Mouse (Mus musculus) forebrain, embryonic 10.5 days (tissue): ENCODE measurements around the gene Hecw2. TPM values are rescaled to one million over a fixed set of nuclear protein-coding genes. Genes with fewer than 3 reads are reported as not detected.

Experiments
- DNase-seq: peaks from one replicate; pipeline ENCODE4 v3.0.0-alpha.2; 2017; ENCODE audit warnings: low spot score; ENCODE audit errors: extremely low spot score
- H3K27ac ChIP-seq: fragments of 300-500 bp; sonication (generic); 2 replicates; pipeline ENCODE4 v1.5.1; 2016; ENCODE audit warnings: mild to moderate bottlenecking
- H3K27me3 ChIP-seq: fragments of 300-500 bp; sonication (generic); 2 replicates; pipeline ENCODE4 v1.6.1; 2016; ENCODE audit warnings: mild to moderate bottlenecking; ENCODE audit not compliant: poor library complexity, severe bottlenecking
- H3K36me3 ChIP-seq: fragments of 300-500 bp; sonication (generic); replicated peaks from 2 replicates; pipeline ENCODE4 v1.6.1; 2016; ENCODE audit warnings: mild to moderate bottlenecking, moderate library complexity
- H3K4me1 ChIP-seq: fragments of 300-500 bp; sonication (generic); 2 replicates; pipeline ENCODE4 v1.6.1; 2016
- H3K4me3 ChIP-seq: fragments of 300-500 bp; sonication (generic); 2 replicates; pipeline ENCODE4 v1.5.1; 2016; ENCODE audit warnings: mild to moderate bottlenecking, moderate library complexity
- H3K9me3 ChIP-seq: fragments of 300-500 bp; sonication (generic); 2 replicates; pipeline ENCODE4 v1.6.1; 2016; ENCODE audit warnings: mild to moderate bottlenecking, moderate library complexity
- WGBS: fragments of 180-500 bp; shearing (Covaris S2); methylation state at CpG from one replicate; pipeline ENCODE4 v1.1.7; 2016; 5-methylcytosine and 5-hydroxymethylcytosine counted together
- polyA plus RNA-seq: library from polyadenylated mRNA; unstranded; fragments of >200 nt; fragmentation: Nextera tagmentation; extraction: Ambion mirVana; gene quantifications from 2 replicates; pipeline ENCODE4 v1.2.1, GENCODE M21; 2016

Gene Hecw2
- polyA plus RNA-seq, 1 experiment from 2014 or later = 3.2 TPM

GRCm38 (mm10) chr1:53855732-53856131 is 339.2 kb downstream of the Hecw2 start:
- no peak overlapping the region for H3K27ac ChIP-seq
- no peaks in the 10 kb centered on the region for H3K36me3 ChIP-seq
- 94% methylated on average over 7 of the region's 7 CpGs for WGBS
- no peaks in the 10 kb centered on the region for H3K27me3 ChIP-seq
- H3K4me3 ChIP-seq = no peak overlapping the region
- H3K9me3 ChIP-seq = no peaks in the 10 kb centered on the region
- H3K4me1 ChIP-seq = no peaks in the 10 kb centered on the region
- no peak for DNase-seq

- Histone ChIP-seq H3K36me3 (no peaks in the 10 kb centered on the region), H3K4me3 (no peak overlapping the region), H3K4me1 (no peaks in the 10 kb centered on the region), H3K27ac (no peak overlapping the region), H3K9me3 (no peaks in the 10 kb centered on the region), H3K27me3 (no peaks in the 10 kb centered on the region)
- DNase-seq = no peak
- WGBS = 92% methylated on average over 3 of the region's 3 CpGs
These were observed 342.8 kb downstream of the Hecw2 start for GRCm38 (mm10) chr1:53852086-53852610.

- no peaks in the 10 kb centered on the region for H3K36me3 ChIP-seq
- H3K4me1 ChIP-seq = no peaks in the 10 kb centered on the region
- H3K4me3 ChIP-seq = no peak overlapping the region
- H3K27ac ChIP-seq = no peak overlapping the region
- no peak for DNase-seq
- WGBS = 87% methylated on average over 8 of the region's 8 CpGs
- no peaks in the 10 kb centered on the region for H3K9me3 ChIP-seq
- no peaks in the 10 kb centered on the region for H3K27me3 ChIP-seq
These were observed 343.6 kb downstream of the Hecw2 start for GRCm38 (mm10) chr1:53851334-53851733.

DNA sequence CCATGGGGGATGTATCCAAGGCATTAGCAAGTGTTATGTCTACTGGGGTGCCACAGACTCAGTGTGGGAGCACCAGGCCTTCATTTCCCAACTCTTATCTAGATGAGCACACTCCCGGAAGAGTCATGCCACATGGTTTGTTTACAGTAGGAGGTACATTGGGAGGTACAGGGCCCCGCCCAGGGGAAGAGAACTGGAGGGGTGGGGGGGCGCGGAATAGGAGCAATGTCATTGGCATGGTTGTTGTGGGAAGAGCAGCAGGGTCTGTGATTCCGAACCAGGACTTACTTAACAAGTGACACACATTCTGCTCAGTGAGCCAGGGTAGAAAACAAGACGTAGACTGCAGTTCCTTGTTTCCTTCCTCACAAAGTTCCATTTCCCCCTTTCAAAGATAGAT is 344.1 kb downstream of the Hecw2 start:
- no peaks in the 10 kb centered on the region for H3K9me3 ChIP-seq
- H3K4me3 ChIP-seq = no peak overlapping the region
- 90% methylated on average over 6 of the region's 6 CpGs for WGBS
- H3K27ac ChIP-seq = no peak overlapping the region
- no peaks in the 10 kb centered on the region for H3K27me3 ChIP-seq
- no peaks in the 10 kb centered on the region for H3K4me1 ChIP-seq
- DNase-seq = no peak
- no peaks in the 10 kb centered on the region for H3K36me3 ChIP-seq

DNA sequence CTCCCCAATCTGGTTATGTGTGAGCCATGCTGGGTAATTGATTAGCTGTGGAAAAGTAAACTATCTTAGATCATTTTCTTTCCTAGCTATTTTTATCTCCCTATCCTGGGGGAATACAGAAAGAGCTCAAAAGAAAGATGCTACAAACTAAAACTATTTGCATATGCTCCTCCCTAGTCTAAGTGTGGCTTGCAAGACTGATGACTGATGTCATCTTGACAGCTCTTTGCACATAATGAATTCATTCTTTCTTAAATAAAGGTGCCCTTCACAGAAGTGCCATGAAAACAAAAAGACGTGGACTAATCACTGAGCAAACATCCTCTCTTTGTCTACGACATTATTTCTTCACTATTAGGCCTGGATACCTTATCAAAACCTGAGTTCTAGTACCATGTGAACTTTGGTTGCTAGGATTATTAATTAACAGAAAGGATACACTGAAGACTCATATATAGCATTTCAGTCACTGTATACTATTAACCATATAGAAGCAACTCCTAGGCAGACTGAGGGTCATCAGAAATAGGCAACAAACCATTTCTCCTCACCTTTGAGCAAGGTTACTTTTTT is 348.2 kb downstream of the Hecw2 start:
- H3K4me1 ChIP-seq = 0 out of 2 replicates have a peak, but pooled peaks cover 3% of the 10 kb centered on the region
- WGBS = 83% methylated on average over 2 of the region's 2 CpGs
- H3K27ac ChIP-seq = no peak overlapping the region
- H3K9me3 ChIP-seq = no peaks in the 10 kb centered on the region
- H3K4me3 ChIP-seq = no peak overlapping the region
- H3K36me3 ChIP-seq = no peaks in the 10 kb centered on the region
- DNase-seq = no peak
- H3K27me3 ChIP-seq = no peaks in the 10 kb centered on the region

GRCm38 (mm10) chr1:53845854-53846253 is 349.1 kb downstream of the Hecw2 start:
- Histone ChIP-seq H3K4me1 (0 out of 2 replicates have a peak, but pooled peaks cover 3% of the 10 kb centered on the region), H3K36me3 (no peaks in the 10 kb centered on the region), H3K4me3 (no peak overlapping the region), H3K27me3 (no peaks in the 10 kb centered on the region), H3K27ac (no peak overlapping the region), H3K9me3 (no peaks in the 10 kb centered on the region)
- DNase-seq = no peak
- WGBS = 92% methylated on average over 8 of the region's 8 CpGs

GRCm38 (mm10) chr1:53844914-53845612 is 349.9 kb downstream of the Hecw2 start:
- Histone ChIP-seq H3K27ac (no peak overlapping the region), H3K27me3 (no peaks in the 10 kb centered on the region), H3K9me3 (no peaks in the 10 kb centered on the region), H3K4me1 (peaks cover 5% of the 10 kb centered on the region; the same call in 1 of the 2 replicates), H3K4me3 (no peak overlapping the region), H3K36me3 (no peaks in the 10 kb centered on the region)
- 75% methylated on average over 5 of the region's 5 CpGs for WGBS
- DNase-seq = no peak

DNA sequence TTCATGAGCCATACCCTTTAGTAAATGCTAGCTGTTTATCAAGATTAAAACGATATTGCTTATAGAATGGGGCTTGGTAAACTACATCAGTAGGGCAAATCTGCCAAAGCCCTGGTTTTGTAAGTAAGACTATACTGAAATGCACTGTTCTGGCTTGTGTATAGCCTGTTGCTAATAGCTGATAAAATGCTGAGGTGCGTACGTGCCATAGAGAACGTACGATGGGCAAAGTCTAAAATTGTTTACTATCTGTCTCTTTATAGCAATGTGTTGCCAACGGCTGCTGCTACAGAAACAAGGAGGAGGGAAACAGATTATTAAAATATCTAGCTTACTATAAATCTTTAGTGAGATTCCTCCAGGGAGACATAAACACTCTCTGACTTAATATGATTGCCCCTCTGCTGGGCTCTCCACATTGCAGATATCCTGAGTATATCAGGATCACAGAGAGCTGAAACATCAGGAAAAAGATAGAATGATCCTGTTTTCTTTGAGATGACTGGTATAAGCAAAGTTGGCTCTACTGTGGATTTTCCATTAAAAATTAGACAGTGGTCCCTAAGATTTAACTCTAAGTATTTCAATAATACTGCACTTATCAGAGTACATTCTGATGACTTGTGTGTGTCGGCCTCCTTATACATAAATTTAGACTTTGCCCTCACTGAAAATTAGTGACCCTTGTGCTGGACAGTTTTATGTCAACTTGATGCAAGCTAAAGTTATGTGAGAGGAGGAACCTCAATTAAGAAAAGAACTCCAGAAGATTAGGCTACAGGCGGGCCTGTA is 350.6 kb downstream of the Hecw2 start:
- no peak for DNase-seq
- Histone ChIP-seq H3K4me3 (no peak overlapping the region), H3K4me1 (peaks cover 11% of the 10 kb centered on the region; the same call in 1 of the 2 replicates), H3K36me3 (no peaks in the 10 kb centered on the region), H3K27ac (no peak overlapping the region), H3K9me3 (no peaks in the 10 kb centered on the region), H3K27me3 (no peaks in the 10 kb centered on the region)
- WGBS = 93% methylated on average over 8 of the region's 8 CpGs

GRCm38 (mm10) chr1:53843051-53843450 is 351.9 kb downstream of the Hecw2 start:
- no peak overlapping the region for H3K4me3 ChIP-seq
- DNase-seq = no peak
- WGBS = 78% methylated on average over 3 of the region's 3 CpGs
- H3K36me3 ChIP-seq = no peaks in the 10 kb centered on the region
- peaks cover 11% of the 10 kb centered on the region; the same call in 1 of the 2 replicates for H3K4me1 ChIP-seq
- H3K27ac ChIP-seq = no peak overlapping the region
- no peaks in the 10 kb centered on the region for H3K27me3 ChIP-seq
- H3K9me3 ChIP-seq = no peaks in the 10 kb centered on the region

- no peaks in the 10 kb centered on the region for H3K9me3 ChIP-seq
- H3K36me3 ChIP-seq = no peaks in the 10 kb centered on the region
- H3K4me1 ChIP-seq = peaks cover 11% of the 10 kb centered on the region; the same call in 1 of the 2 replicates
- no peak for DNase-seq
- no peak overlapping the region for H3K27ac ChIP-seq
- no peaks in the 10 kb centered on the region for H3K27me3 ChIP-seq
- H3K4me3 ChIP-seq = no peak overlapping the region
- 70% methylated on average over 4 of the region's 4 CpGs for WGBS
These were observed 353.9 kb downstream of the Hecw2 start for GRCm38 (mm10) chr1:53841080-53841479.

DNA sequence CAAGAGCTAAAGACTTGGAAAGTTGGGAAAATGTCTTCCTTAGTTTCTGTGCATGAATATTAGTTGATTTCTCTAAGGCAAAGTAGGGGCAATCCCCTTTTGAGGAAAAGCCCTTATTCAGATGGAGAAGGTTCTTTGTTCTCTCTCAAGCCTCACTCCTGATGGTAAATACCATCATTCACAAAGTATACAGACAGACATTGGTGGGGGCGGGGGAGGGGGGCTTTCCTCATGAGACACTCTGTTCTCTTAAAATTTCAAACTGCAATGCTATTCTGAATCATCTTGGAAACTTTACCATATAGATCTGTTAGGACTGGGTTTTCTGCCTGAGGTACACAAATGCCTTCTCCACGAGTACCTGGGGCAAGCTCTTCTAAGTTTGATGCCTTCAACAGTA is 355.6 kb downstream of the Hecw2 start:
- Histone ChIP-seq H3K9me3 (no peaks in the 10 kb centered on the region), H3K27me3 (no peaks in the 10 kb centered on the region), H3K4me1 (peaks cover 8% of the 10 kb centered on the region; the same call in 1 of the 2 replicates), H3K4me3 (no peak overlapping the region), H3K27ac (no peak overlapping the region), H3K36me3 (no peaks in the 10 kb centered on the region)
- 68% methylated on average over 2 of the region's 2 CpGs for WGBS
- DNase-seq = no peak

GRCm38 (mm10) chr1:53838182-53838859 is 356.6 kb downstream of the Hecw2 start:
- Histone ChIP-seq H3K4me1 (peaks cover 8% of the 10 kb centered on the region; the same call in 1 of the 2 replicates), H3K27ac (no peak overlapping the region), H3K36me3 (no peaks in the 10 kb centered on the region), H3K27me3 (no peaks in the 10 kb centered on the region), H3K4me3 (no peak overlapping the region), H3K9me3 (no peaks in the 10 kb centered on the region)
- DNase-seq = no peak
- WGBS = 94% methylated on average over 8 of the region's 8 CpGs
